Comparison of ENCODE assay signal across 22 mouse cellular contexts in genomic region chr3:26437800-26438404, GRCm38 (mm10).
DNase-seq lines count a peak whose midpoint lies in the region; ATAC-seq and TF ChIP-seq lines count a peak whose summit lies in the region.
"Had no signal": no experiment of that assay in that cellular context is flagged by ENCODE, and none has a peak within 500 bp of the region (broad histone marks: within the 10 kb centered on the region; RNA-seq: fewer than 3 reads in every experiment).

No protein-coding gene starts in this region.

- no peaks in the 10 kb centered on the region for H3K36me3 ChIP-seq in kidney, embryonic 14.5 days (ENCODE audit: control insufficient read depth, insufficient read depth, low read length)
- no peaks in the 10 kb centered on the region for H3K36me3 ChIP-seq in kidney, embryonic 15.5 days
- no peaks in the 10 kb centered on the region for H3K36me3 ChIP-seq in kidney, embryonic 16.5 days (ENCODE audit: insufficient read depth, low read length)
- H3K36me3 ChIP-seq in kidney, postnatal 0 days (ENCODE audit: insufficient read depth, low read length) = no peaks in the 10 kb centered on the region
- H3K36me3 ChIP-seq: G1E had no signal

- TF ChIP-seq CTCF in kidney, postnatal 0 days (IDR thresholded peaks at IDR 0.05; ENCODE audit: low read depth) = no peak

- no peak overlapping the region for H3K27ac ChIP-seq in kidney, embryonic 14.5 days (ENCODE audit: low read depth, low read length)
- H3K27ac ChIP-seq in kidney, embryonic 15.5 days = no peak overlapping the region
- no peak overlapping the region for H3K27ac ChIP-seq in kidney, embryonic 16.5 days (ENCODE audit: low read length)
- H3K27ac ChIP-seq in kidney, postnatal 0 days = no peak overlapping the region

- 39% methylated on average over 5 of the region's 5 CpGs for WGBS in kidney, embryonic 14.5 days
- WGBS in kidney, embryonic 15.5 days = 50% methylated on average over 5 of the region's 5 CpGs
- WGBS in kidney, embryonic 16.5 days = 37% methylated on average over 5 of the region's 5 CpGs
- WGBS in kidney, postnatal 0 days = 38% methylated on average over 5 of the region's 5 CpGs

- H3K4me1 ChIP-seq in kidney, embryonic 14.5 days (ENCODE audit: control insufficient read depth, insufficient read depth, low read length) = no peaks in the 10 kb centered on the region
- H3K4me1 ChIP-seq in kidney, embryonic 15.5 days = no peaks in the 10 kb centered on the region
- H3K4me1 ChIP-seq in kidney, embryonic 16.5 days (ENCODE audit: insufficient read depth, low read length) = no peaks in the 10 kb centered on the region
- no peaks in the 10 kb centered on the region for H3K4me1 ChIP-seq in kidney, postnatal 0 days (replicated peaks; ENCODE audit: insufficient read depth, low read length)

- DNase-seq in kidney, postnatal 10 days = no peak
- no peak for DNase-seq in kidney, adult 8-10 months
- no peak for DNase-seq in kidney, adult 18-20 months
- DNase-seq in kidney, postnatal 0 days (ENCODE audit: low spot score) = peak; percentile 46
- no peak for DNase-seq in kidney, postnatal 36 days
- DNase-seq: adrenal gland, adult 2 months; adrenal gland, adult 8-10 months; adrenal gland, postnatal 10 days; adrenal gland, postnatal 14 days; adrenal gland, postnatal 25 days; adrenal gland, postnatal 36 days; B cell, adult 2 months; cerebellum, adult 11 months; cerebellum, adult 11-12 months had no signal

- H3K9me3 ChIP-seq in kidney, embryonic 14.5 days (ENCODE audit: control insufficient read depth, low read length) = no peaks in the 10 kb centered on the region
- H3K9me3 ChIP-seq in kidney, embryonic 15.5 days (replicated peaks) = no peaks in the 10 kb centered on the region
- H3K9me3 ChIP-seq in kidney, embryonic 16.5 days (ENCODE audit: low read length) = no peaks in the 10 kb centered on the region
- no peaks in the 10 kb centered on the region for H3K9me3 ChIP-seq in kidney, postnatal 0 days (replicated peaks; ENCODE audit: low read length)
- H3K9me3 ChIP-seq: G1E had no signal

- no peaks in the 10 kb centered on the region for H3K27me3 ChIP-seq in kidney, embryonic 14.5 days (ENCODE audit: control insufficient read depth, insufficient read depth, low read length)
- no peaks in the 10 kb centered on the region for H3K27me3 ChIP-seq in kidney, embryonic 15.5 days
- no peaks in the 10 kb centered on the region for H3K27me3 ChIP-seq in kidney, embryonic 16.5 days (ENCODE audit: insufficient read depth, low read length)
- no peaks in the 10 kb centered on the region for H3K27me3 ChIP-seq in kidney, postnatal 0 days (ENCODE audit: insufficient read depth, low read length)
- H3K27me3 ChIP-seq: CH12.LX, Patski had no signal

- H3K9ac ChIP-seq in kidney, embryonic 14.5 days (ENCODE audit: low read depth, low read length) = no peak overlapping the region
- H3K9ac ChIP-seq in kidney, embryonic 15.5 days = no peak overlapping the region
- no peak overlapping the region for H3K9ac ChIP-seq in kidney, embryonic 16.5 days (replicated peaks; ENCODE audit: low read length)
- no peak overlapping the region for H3K9ac ChIP-seq in kidney, postnatal 0 days (ENCODE audit: low read depth, low read length)

- H3K4me2 ChIP-seq in kidney, embryonic 14.5 days (replicated peaks; ENCODE audit: low read depth, low read length) = no peak overlapping the region
- H3K4me2 ChIP-seq in kidney, embryonic 15.5 days = no peak overlapping the region
- no peak overlapping the region for H3K4me2 ChIP-seq in kidney, embryonic 16.5 days (replicated peaks; ENCODE audit: low read depth, low read length)
- H3K4me2 ChIP-seq in kidney, postnatal 0 days (ENCODE audit: low read length) = no peak overlapping the region

- peak; percentile 76 for ATAC-seq in kidney, embryonic 14.5 days (ENCODE audit: low FRiP score, low TSS enrichment)
- ATAC-seq in kidney, embryonic 15.5 days (replicated peaks; ENCODE audit: low FRiP score) = peak; percentile 82
- peak; percentile 85 for ATAC-seq in kidney, embryonic 16.5 days (ENCODE audit: low FRiP score, low TSS enrichment)
- peak; percentile 46; the same call in 1 of the 2 replicates for ATAC-seq in kidney, postnatal 0 days (replicated peaks; ENCODE audit: low FRiP score, low read depth)
- ATAC-seq: activated CD4-positive, CD25-positive, alpha-beta regulatory T cell, adult 4 months; CD4-positive, CD25-positive, alpha-beta regulatory T cell, adult 4 months; Patski had no signal

- H3K4me3 ChIP-seq in kidney, embryonic 14.5 days (ENCODE audit: low read length) = no peak overlapping the region
- H3K4me3 ChIP-seq in kidney, embryonic 15.5 days (replicated peaks) = no peak overlapping the region
- H3K4me3 ChIP-seq in kidney, embryonic 16.5 days (ENCODE audit: low read length) = no peak overlapping the region
- no peak overlapping the region for H3K4me3 ChIP-seq in kidney, postnatal 0 days (replicated peaks; ENCODE audit: low read depth, low read length)
